ENCODE assay signal across 28 mouse cellular contexts in the genomic region with DNA sequence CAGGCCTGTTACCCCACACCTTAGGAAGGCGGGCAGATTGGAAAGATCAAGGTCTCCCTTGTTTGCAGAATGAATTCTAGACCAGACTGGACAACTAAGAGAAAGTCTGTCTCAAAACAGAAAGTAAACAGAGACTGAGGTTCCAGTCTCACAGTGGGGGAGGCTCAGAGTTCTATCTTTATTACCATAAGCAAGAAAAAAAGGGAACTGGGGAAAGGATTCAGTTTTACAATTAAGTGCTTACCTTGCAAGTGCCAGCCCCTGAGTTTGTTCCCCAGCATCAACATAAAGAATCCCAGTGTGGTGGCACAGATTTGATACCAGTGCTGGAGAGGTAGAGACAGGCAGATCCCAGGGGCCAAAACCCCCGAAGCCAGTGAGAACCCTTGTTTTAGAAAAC. TPM values are rescaled to one million over a fixed set of nuclear protein-coding genes. Genes with fewer than 3 reads are reported as not detected.
DNase-seq lines count a peak whose midpoint lies in the region; ATAC-seq and TF ChIP-seq lines count a peak whose summit lies in the region.
"Had no signal": no experiment of that assay in that cellular context is flagged by ENCODE, and none has a peak within 500 bp of the region (broad histone marks: within the 10 kb centered on the region; RNA-seq: fewer than 3 reads in every experiment).

No protein-coding gene starts in this region.

- H3K4me1 ChIP-seq in liver, postnatal 0 days (ENCODE audit: insufficient read depth), result peaks cover 3% of the 10 kb centered on the region
- H3K4me1 ChIP-seq in liver, embryonic 12.5 days, result no peaks in the 10 kb centered on the region
- peaks cover 46% of the 10 kb centered on the region for H3K4me1 ChIP-seq in bone marrow macrophage, adult 2 months (ENCODE audit: control insufficient read depth, insufficient read depth, low read length)
- H3K4me1 ChIP-seq: forebrain, embryonic 10.5 days; heart, embryonic 10.5 days; intestine, embryonic 15.5 days; limb, embryonic 10.5 days; midbrain, embryonic 15.5 days; neural tube, embryonic 12.5 days had no signal

- H3K4me2 ChIP-seq in liver, postnatal 0 days (ENCODE audit: low read depth, low read length), result no peak overlapping the region
- H3K4me2 ChIP-seq in liver, embryonic 12.5 days, result no peak overlapping the region
- H3K4me2 ChIP-seq: intestine, embryonic 15.5 days; lung, embryonic 14.5 days; midbrain, embryonic 15.5 days; neural tube, embryonic 12.5 days had no signal

- TF ChIP-seq CTCF in liver, postnatal 0 days (IDR thresholded peaks at IDR 0.05; ENCODE audit: low read depth), result no peak
- TF ChIP-seq CTCF in bone marrow macrophage, adult 2 months (IDR thresholded peaks at IDR 0.05; ENCODE audit: low read depth, low read length), result no peak
- TF ChIP-seq CTCF in gastrocnemius, adult 2 months (IDR thresholded peaks at IDR 0.05), result no peak

- H3K9me3 ChIP-seq in liver, postnatal 0 days (ENCODE audit: low read length), result no peaks in the 10 kb centered on the region
- no peaks in the 10 kb centered on the region for H3K9me3 ChIP-seq in liver, embryonic 12.5 days (replicated peaks)
- H3K9me3 ChIP-seq: forebrain, embryonic 10.5 days; heart, embryonic 10.5 days; intestine, embryonic 15.5 days; limb, embryonic 10.5 days; midbrain, embryonic 15.5 days; neural tube, embryonic 12.5 days had no signal

- DNase-seq in liver, postnatal 0 days, result no peak
- DNase-seq in 3T3-L1 (ENCODE audit: low read depth, low spot score), result peak; percentile 12
- DNase-seq in urinary bladder, postnatal 14 days (ENCODE audit: low spot score), result no peak
- no peak for DNase-seq in gastrocnemius, adult 2 months
- DNase-seq: adrenal gland, postnatal 14 days; cerebellum, adult 11 months; cerebellum, adult 9-11 months; kidney, adult 9 months; kidney, postnatal 14 days; liver; lung, embryonic 14.5 days; retina, postnatal 1 day; right cerebral cortex, postnatal 25 days had no signal

- TF ChIP-seq EP300 in liver, postnatal 0 days (IDR thresholded peaks at IDR 0.05; ENCODE audit: low read depth), result no peak

- intact Hi-C loops in gastrocnemius, adult 2 months (cut with DNase I), result no loop called here

- WGBS in liver, postnatal 0 days (ENCODE audit: insufficient replicate concordance), result 50% methylated on average over 2 of the region's 2 CpGs
- WGBS in liver, embryonic 12.5 days (ENCODE audit: insufficient replicate concordance), result 38% methylated on average over 2 of the region's 2 CpGs

- no peak for TF ChIP-seq POLR2A in bone marrow macrophage, adult 2 months (IDR thresholded peaks at IDR 0.05; ENCODE audit: borderline replicate concordance, low read depth, low read length)

- ATAC-seq in liver, postnatal 0 days, result 0 out of 2 replicates have a peak, but pooled peaks have one; percentile 10
- no peak for ATAC-seq in liver, embryonic 12.5 days
- 0 out of 2 replicates have a peak, but pooled peaks have one; percentile 31 for ATAC-seq in megakaryocyte progenitor cell, adult 5-6 weeks (replicated peaks; ENCODE audit: poor library complexity)
- ATAC-seq: activated CD4-positive, CD25-positive, alpha-beta regulatory T cell, adult 4 months; hindbrain, embryonic 16.5 days; intestine, embryonic 15.5 days; midbrain, embryonic 15.5 days had no signal

- H3K27me3 ChIP-seq in liver, postnatal 0 days (ENCODE audit: insufficient read depth, low read length), result no peaks in the 10 kb centered on the region
- no peaks in the 10 kb centered on the region for H3K27me3 ChIP-seq in liver, embryonic 12.5 days (replicated peaks)
- H3K27me3 ChIP-seq: intestine, embryonic 15.5 days; midbrain, embryonic 15.5 days; neural tube, embryonic 12.5 days had no signal

- no peak overlapping the region for H3K9ac ChIP-seq in liver, postnatal 0 days (replicated peaks)
- H3K9ac ChIP-seq in liver, embryonic 12.5 days, result no peak overlapping the region
- H3K9ac ChIP-seq: intestine, embryonic 15.5 days; lung, embryonic 14.5 days; midbrain, embryonic 15.5 days; neural tube, embryonic 12.5 days had no signal

- no peaks in the 10 kb centered on the region for H3K36me3 ChIP-seq in liver, postnatal 0 days (replicated peaks; ENCODE audit: insufficient read depth, low read length)
- no peaks in the 10 kb centered on the region for H3K36me3 ChIP-seq in liver, embryonic 12.5 days
- H3K36me3 ChIP-seq: forebrain, embryonic 10.5 days; heart, embryonic 10.5 days; intestine, embryonic 15.5 days; limb, embryonic 10.5 days; midbrain, embryonic 15.5 days; neural tube, embryonic 12.5 days had no signal

- H3K4me3 ChIP-seq in liver, postnatal 0 days (ENCODE audit: low read depth, low read length), result no peak overlapping the region
- no peak overlapping the region for H3K4me3 ChIP-seq in liver, embryonic 12.5 days
- 0 out of 2 replicates have a peak overlapping the region, but pooled peaks have one; percentile 3 for H3K4me3 ChIP-seq in bone marrow macrophage, adult 2 months (ENCODE audit: insufficient read depth, low read length)
- H3K4me3 ChIP-seq in gastrocnemius, adult 2 months, result no peak overlapping the region
- H3K4me3 ChIP-seq: forebrain, embryonic 10.5 days; heart, embryonic 10.5 days; intestine, embryonic 15.5 days; limb, embryonic 10.5 days; midbrain, embryonic 15.5 days; neural tube, embryonic 12.5 days had no signal

- H3K27ac ChIP-seq in liver, postnatal 0 days (ENCODE audit: low read depth), result 0 out of 2 replicates have a peak overlapping the region, but pooled peaks have one; percentile 22
- H3K27ac ChIP-seq in liver, embryonic 12.5 days, result no peak overlapping the region
- H3K27ac ChIP-seq in bone marrow macrophage, adult 2 months (ENCODE audit: insufficient read depth, low read depth, low read length), result peak overlapping the region; percentile 88
- H3K27ac ChIP-seq in gastrocnemius, adult 2 months, result no peak overlapping the region
- H3K27ac ChIP-seq: forebrain, embryonic 10.5 days; heart, embryonic 10.5 days; intestine, embryonic 15.5 days; limb, embryonic 10.5 days; midbrain, embryonic 15.5 days; neural tube, embryonic 12.5 days; stomach, postnatal 0 days had no signal

RNA-seq across cellular contexts. Expression of gene Ciita, which starts 3.9 kb away (rescaled TPM):
- 0.21 and 0.31 TPM in 2 replicates for polyA plus RNA-seq in liver, postnatal 0 days (2015; fragmentation: Nextera tagmentation; extraction: Ambion mirVana)
- polyA plus RNA-seq in liver, embryonic 12.5 days (2016; fragmentation: Nextera tagmentation; extraction: Ambion mirVana), result 0.13 TPM in 1 of 2 replicates, not detected in the other
- polyA plus RNA-seq in bone marrow macrophage, adult 2 months (2012; ENCODE audit: insufficient read depth, insufficient read length, missing spikeins), result 59.0 and 67.4 TPM in 2 replicates
- 0.20 and 0.54 TPM in 2 replicates for total RNA-seq in megakaryocyte progenitor cell, adult 5-6 weeks (2015)
- 0.14 and 1.1 TPM in 2 replicates for total RNA-seq in megakaryocyte progenitor cell, adult 5-6 weeks (2017)
- total RNA-seq in gastrocnemius, adult 2 months (2021), result under 1 TPM; 0.11 to 0.15 TPM
- polyA plus RNA-seq: C2C12 had no signal

RNA-seq across cellular contexts. Expression of gene Tvp23a, which starts 28.8 kb away (rescaled TPM):
- polyA plus RNA-seq in liver, postnatal 0 days (2015; fragmentation: Nextera tagmentation; extraction: Ambion mirVana), result 0.20 and 0.21 TPM in 2 replicates
- polyA plus RNA-seq in liver, embryonic 12.5 days (2016; fragmentation: Nextera tagmentation; extraction: Ambion mirVana), result 1.7 and 1.8 TPM in 2 replicates
- not detected in 2 replicates for polyA plus RNA-seq in bone marrow macrophage, adult 2 months (2012; ENCODE audit: insufficient read depth, insufficient read length, missing spikeins)
- total RNA-seq in megakaryocyte progenitor cell, adult 5-6 weeks (2015), result not detected in 2 replicates
- 0.03 TPM in 1 of 2 replicates, not detected in the other for total RNA-seq in megakaryocyte progenitor cell, adult 5-6 weeks (2017)
- total RNA-seq in gastrocnemius, adult 2 months (2021), result under 1 TPM in 1 of 2 experiments, not detected in 1; 0.11 TPM
- total RNA-seq: hematopoietic stem cell, adult 5-6 weeks; megakaryocyte-erythroid progenitor cell, adult 5-6 weeks had no signal

Comparison
In these comparisons a context has a peak if more than half of its experiments do, and no peak if none do; other contexts are left out.
1. H3K27ac ChIP-seq: peak in liver, postnatal 0 days (single experiment) and bone marrow macrophage, adult 2 months (single experiment); none in liver, embryonic 12.5 days (single experiment) and gastrocnemius, adult 2 months (single experiment).
2. RNA of gene Ciita, which starts 3.9 kb away (polyA plus RNA-seq): 59.0 to 67.4 TPM in bone marrow macrophage, adult 2 months; 0.21 to 0.31 TPM in liver, postnatal 0 days and 0.13 TPM in liver, embryonic 12.5 days; every median in the first group is over 10 times any median in the second.